Mouse (Mus musculus): ENCODE measurements around the gene Fam81a.

The Fam81a gene

DNA sequence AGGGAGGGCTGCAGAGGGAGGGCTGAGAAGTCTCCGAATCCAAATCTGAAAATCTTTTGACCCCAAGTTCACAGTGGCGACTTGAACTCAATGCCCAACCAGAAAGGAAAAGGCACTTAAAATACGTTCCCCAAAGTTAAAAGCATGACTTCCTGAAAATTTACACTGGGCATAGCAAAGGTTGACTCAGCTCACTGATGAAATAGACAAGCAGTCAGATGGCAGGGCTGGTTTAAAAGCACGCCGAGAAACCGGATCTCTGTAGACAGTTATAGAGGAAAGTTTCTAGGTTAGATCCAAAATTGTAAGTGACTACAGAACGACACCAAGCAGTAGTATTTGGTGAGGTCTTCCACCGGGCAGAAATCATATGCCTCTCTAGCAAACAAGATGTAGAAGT lies 92.5 kb downstream of the Fam81a start:
- no peak for DNase-seq (ENCODE audit: low read depth)

DNA sequence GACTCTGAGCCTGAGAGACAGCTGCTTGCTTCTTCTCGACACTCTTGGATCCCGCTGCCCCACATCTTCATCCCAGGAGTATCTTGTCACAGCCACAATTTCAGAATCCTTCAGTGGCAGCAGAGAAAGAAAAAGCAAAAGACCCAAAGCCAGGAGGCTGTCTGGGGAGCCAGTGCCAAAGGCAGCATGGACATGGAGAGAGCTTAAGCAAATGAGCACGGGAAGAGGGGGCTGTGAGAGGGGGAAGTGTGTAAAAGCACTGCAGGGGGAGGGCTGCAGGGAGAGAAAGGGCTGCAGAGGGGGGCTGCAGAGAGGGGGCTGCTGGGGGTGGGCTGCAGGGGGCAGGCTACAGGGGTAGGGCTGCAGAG lies 93.0 kb downstream of the Fam81a start:
- DNase-seq (ENCODE audit: low read depth) = no peak

DNA sequence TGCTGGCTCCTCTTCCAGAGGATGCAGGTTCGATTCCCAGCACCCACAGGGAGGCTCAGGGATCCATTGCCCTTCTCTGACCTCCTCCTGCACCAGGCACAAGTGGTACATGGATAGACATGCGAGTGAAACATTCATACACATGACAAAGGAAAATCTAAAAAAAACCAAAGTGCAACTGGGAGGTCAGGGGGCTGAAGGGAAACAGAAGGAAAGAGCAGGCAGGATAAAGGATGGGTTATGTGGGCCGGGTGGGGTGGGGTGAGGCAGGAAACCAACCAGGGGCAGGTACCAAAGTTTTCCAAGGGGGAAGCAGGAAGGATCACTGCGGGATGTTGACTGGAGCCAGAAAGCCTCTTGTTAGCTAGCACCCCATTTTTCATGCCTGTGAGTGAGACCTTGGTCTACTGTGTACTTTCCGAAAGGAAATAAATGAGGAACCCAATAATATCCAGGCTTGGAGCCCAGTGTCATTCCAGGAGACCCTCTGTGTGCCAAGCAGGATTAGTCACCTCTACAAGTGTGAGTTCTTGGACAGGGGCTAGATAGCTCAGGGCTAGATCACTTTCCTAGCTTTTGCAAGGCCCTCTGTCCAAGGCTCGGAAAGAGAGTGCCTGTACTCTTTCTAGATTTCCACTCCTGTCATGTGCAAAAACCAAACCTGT lies 93.5 kb downstream of the Fam81a start:
- DNase-seq (ENCODE audit: low read depth) = no peak

DNA sequence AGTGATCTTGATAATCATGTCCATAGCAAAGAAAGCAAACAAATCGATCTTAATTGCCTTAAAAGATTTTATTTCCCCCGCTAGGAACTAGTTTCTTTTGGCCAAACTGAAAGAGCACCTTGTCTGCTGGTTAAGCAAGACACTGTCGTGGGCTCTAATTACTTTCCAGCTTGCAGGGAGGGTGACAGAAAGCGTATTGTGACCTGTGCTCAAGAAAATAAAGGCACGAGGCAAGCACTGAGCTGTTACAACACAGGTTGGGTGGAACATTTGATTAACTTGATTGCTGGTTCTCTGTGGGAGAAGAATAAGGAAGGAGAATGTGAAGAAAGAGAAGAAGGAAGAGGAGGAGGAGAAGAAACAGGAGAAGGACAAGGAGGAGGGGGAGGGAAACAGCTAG lies 94.1 kb downstream of the Fam81a start:
- no peak for DNase-seq (ENCODE audit: low read depth)

DNA sequence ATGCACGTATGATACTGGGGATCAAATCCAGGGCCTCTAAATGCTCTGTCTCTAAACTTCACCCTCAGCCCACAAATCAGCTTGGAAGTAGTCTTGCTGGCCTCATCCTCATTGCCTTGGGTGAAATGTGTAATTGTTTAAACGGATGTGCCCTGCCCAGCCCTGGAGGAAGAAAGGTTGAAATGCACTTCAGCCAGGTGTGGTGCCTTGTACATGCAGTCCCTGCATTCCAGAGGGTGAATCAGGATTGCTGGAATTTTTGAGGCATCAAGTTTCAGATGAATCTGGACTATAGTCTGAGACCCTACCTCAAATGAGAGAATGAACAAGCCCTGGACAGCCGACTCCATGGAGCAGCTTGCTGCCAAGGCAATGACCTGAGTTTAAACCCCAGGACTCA lies 94.5 kb downstream of the Fam81a start:
- no peak for DNase-seq (ENCODE audit: low read depth)

DNA sequence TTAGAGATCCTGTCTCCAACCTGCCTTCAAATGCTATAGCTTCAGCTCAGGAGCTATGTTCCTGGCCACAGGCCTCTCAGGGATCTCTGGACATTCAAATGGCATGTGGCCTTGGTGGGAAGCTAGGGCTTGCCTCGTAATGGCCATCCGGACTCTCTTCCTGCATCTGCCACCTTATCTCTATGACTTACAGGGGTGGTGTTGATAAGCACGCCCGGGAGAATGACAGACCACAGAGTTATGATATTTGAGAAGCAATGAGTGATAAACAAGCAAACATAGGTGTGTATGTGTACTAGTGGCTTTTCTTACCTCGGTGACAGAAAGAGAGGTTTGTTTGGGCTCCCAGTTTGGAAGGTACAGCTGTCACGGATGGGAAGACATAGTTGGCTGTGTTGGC lies 96.1 kb downstream of the Fam81a start:
- DNase-seq (ENCODE audit: low read depth) = no peak

DNA sequence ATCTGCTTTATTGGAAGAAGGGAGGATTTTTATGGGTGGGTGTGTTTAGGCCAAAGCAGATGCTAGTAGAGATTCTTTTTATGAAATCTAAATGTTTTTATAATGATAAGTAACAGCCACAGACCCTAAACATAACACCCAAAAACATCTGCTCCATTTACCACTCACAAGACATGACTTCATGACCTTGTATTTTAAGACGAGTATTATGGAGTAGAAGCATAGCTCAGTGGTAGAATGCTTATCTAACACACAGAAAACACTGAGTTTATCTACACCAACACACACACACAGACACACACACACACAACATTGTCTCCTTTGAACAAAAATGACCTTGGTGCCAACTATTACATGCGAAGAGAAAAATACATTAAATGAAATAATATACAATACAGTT lies 97.5 kb downstream of the Fam81a start:
- no peak for DNase-seq (ENCODE audit: low read depth)

DNA sequence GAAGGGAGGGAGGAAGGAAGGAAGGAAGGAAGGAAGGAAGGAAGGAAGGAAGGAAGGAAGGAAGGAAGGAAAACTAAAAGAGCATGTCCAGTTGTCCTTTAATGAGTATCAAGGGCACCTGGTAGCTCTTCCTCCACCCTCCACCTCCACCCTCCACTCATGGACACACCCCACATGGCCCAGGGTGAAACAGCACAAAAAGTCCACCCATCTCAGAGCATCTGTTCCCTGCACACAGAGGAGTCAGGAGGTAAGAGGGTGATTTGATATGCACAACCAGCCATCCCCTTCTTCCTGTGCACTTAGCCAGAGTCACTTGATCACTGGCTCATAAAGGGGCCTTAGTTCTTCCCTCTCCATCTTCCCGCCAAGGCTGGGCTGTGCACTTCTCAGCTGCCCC lies 99.4 kb downstream of the Fam81a start:
- no peak for DNase-seq (ENCODE audit: low read depth)

DNA sequence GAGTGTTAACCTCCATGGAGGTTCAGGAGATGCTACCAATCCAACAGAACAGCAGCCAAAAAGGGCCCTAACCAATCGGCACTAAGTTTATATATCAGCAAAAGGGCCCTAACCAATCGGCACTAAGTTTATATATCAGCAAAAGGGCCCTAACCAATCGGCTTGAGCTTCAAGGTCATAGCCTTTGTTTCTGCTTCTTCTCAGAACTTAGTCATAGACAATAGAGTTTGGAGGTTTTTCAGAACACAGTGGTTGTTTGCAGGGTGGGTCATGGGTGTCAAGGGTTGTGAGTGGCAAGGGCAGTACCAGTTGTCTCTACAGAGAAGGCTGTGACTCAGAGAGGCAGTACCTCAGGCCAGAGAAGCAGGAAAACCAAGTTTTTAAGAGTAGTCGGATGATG lies 100.2 kb downstream of the Fam81a start:
- DNase-seq (ENCODE audit: low read depth) = no peak

DNA sequence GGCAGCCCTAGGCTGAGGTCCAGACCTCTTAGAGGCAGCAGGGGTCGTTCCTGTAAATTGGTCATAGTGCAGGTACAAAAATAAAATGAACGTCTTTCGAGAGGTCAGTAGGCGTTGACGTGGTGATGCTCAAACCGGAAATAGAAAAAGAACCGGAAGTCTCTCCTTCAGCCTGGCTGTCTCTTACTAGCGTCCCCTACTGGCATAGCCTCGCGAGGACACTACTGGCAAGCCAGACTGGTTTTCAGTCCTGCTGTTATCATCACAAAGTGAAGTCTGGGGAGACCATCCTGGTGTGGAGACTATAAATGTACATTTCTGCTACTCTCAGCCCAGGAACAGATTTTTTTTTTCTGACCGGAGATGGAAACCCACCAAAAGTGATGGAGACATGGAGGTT lies 101.8 kb downstream of the Fam81a start:
- DNase-seq (ENCODE audit: low read depth) = peak; percentile 27

DNA sequence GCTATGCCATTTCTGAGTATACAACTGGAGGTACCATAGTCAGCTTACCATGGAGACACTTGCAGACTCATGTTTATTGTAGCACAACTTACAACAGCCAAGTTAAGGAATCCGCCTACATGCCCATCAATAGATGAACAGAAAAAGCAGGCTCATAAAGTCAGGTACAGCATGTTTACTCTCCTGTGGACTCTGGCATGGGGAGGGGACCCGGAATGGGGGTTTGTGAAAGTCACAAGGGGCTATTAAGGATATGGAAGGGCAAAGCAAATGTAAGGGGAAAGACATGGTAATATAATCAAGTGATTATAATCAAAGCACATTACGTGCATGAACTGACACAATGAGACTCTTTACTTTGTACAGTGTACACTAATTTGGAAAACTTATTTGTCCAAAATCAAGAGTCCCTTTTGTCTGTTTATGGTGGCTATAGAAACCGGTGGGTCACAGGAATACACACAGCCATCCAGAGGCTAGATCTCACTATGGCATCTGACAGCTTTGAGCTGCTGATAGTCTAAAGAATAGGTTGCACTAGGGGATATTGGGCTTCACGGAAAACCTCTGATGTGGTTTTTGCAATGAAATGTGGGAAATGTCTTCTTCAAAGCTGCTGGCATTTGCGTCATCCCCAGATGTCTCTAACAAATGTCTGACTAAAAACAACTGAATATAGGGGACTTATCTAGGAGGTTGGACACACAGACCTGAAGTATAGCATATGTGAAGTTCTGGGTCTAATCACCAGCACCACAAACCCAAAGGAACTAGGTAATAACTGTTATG lies 102.6 kb downstream of the Fam81a start:
- peak; percentile 54 for DNase-seq (ENCODE audit: low read depth)
